9 mouse cellular contexts compared by ENCODE assay signal in genomic region chr17:28235982-28236635, GRCm38 (mm10). TPM values are rescaled to one million over a fixed set of nuclear protein-coding genes. Genes with fewer than 3 reads are reported as not detected.
DNase-seq lines count a peak whose midpoint lies in the region; ATAC-seq lines count a peak whose summit lies in the region.
"Had no signal": no experiment of that assay in that cellular context is flagged by ENCODE, and none has a peak within 500 bp of the region (broad histone marks: within the 10 kb centered on the region; RNA-seq: fewer than 3 reads in every experiment).

No protein-coding gene starts in this region.

- WGBS in liver, embryonic 12.5 days (ENCODE audit: insufficient replicate concordance) = 79% methylated on average over 7 of the region's 7 CpGs

- DNase-seq in adrenal gland, postnatal 10 days = peak; percentile 76
- DNase-seq in adrenal gland, postnatal 4 days (ENCODE audit: low spot score in 2 of 2) = no peak
- peak; percentile 39 for DNase-seq in left cerebral cortex, postnatal 4 days
- DNase-seq in left cerebral cortex, postnatal 25 days (ENCODE audit: low spot score in 2 of 2) = no peak
- peak; percentile 85 for DNase-seq in gastrocnemius, adult 18-20 months (ENCODE audit: low spot score)
- DNase-seq in embryo, embryonic 10 days (ENCODE audit: low spot score) = no peak
- DNase-seq: cerebellum, postnatal 36 days had no signal

- peak overlapping the region; percentile 62 for H3K9ac ChIP-seq in liver, embryonic 12.5 days

- H3K9me3 ChIP-seq in liver, embryonic 12.5 days (replicated peaks) = no peaks in the 10 kb centered on the region

- peak overlapping the region; percentile 87 for H3K27ac ChIP-seq in liver, embryonic 12.5 days

- peak overlapping the region; percentile 29 for H3K4me3 ChIP-seq in liver, embryonic 12.5 days

- H3K4me1 ChIP-seq in liver, embryonic 12.5 days = peaks cover 81% of the 10 kb centered on the region

- intact Hi-C loops in left cerebral cortex, postnatal 4 days (cut with DNase I) = loop anchor here (10.0 kb wide), 1 partner anchor 289 kb away; no protein-coding TSS in a partner anchor
- intact Hi-C loops in left cerebral cortex, postnatal 25 days (cut with DNase I) = no loop called here

- peak overlapping the region; percentile 74 for H3K4me2 ChIP-seq in liver, embryonic 12.5 days

- peaks cover 36% of the 10 kb centered on the region for H3K36me3 ChIP-seq in liver, embryonic 12.5 days

- H3K27me3 ChIP-seq in liver, embryonic 12.5 days (replicated peaks) = no peaks in the 10 kb centered on the region

- ATAC-seq in liver, embryonic 12.5 days = no peak
- no peak for ATAC-seq in frontal cortex, adult (ENCODE audit: low TSS enrichment)

RNA-seq across cellular contexts. Expression of gene Ppard, which starts 3.6 kb away (rescaled TPM):
- total RNA-seq in adrenal gland, postnatal 10 days (2021) = 10 to 100 TPM; 29.8 to 30.2 TPM
- 10 to 100 TPM; 27.1 to 33.6 TPM for total RNA-seq in adrenal gland, postnatal 4 days (2021)
- total RNA-seq in left cerebral cortex, postnatal 4 days (2021) = 10 to 100 TPM; 17.4 to 19.0 TPM
- 10 to 100 TPM; 26.6 to 28.8 TPM for total RNA-seq in left cerebral cortex, postnatal 25 days (2021)
- 10 to 100 TPM; 26.3 to 27.2 TPM for total RNA-seq in gastrocnemius, adult 18-20 months (2021)
- polyA plus RNA-seq in liver, embryonic 12.5 days (2016; fragmentation: Nextera tagmentation; extraction: Ambion mirVana) = 2.0 and 2.1 TPM in 2 replicates

RNA-seq across cellular contexts. Expression of gene Def6, which starts 28.5 kb away (rescaled TPM):
- 1 to 10 TPM; 4.7 to 6.7 TPM for total RNA-seq in adrenal gland, postnatal 10 days (2021)
- total RNA-seq in adrenal gland, postnatal 4 days (2021) = 1 to 10 TPM; 4.3 to 6.7 TPM
- total RNA-seq in left cerebral cortex, postnatal 4 days (2021) = 1 to 10 TPM; 7.2 to 9.1 TPM
- total RNA-seq in left cerebral cortex, postnatal 25 days (2021) = 1 to 10 TPM; 2.9 to 3.1 TPM
- total RNA-seq in gastrocnemius, adult 18-20 months (2021) = 1 to 10 TPM; 1.1 to 1.9 TPM
- polyA plus RNA-seq in liver, embryonic 12.5 days (2016; fragmentation: Nextera tagmentation; extraction: Ambion mirVana) = 21.6 and 25.2 TPM in 2 replicates

RNA-seq across cellular contexts. Expression of gene Zfp523, which starts 59.2 kb away (rescaled TPM):
- 10 to 100 TPM; 31.3 to 39.3 TPM for total RNA-seq in adrenal gland, postnatal 10 days (2021)
- total RNA-seq in adrenal gland, postnatal 4 days (2021) = 10 to 100 TPM; 54.7 to 56.9 TPM
- 10 to 100 TPM; 85.8 to 90.7 TPM for total RNA-seq in left cerebral cortex, postnatal 4 days (2021)
- 100 to 1,000 TPM; 110 to 113 TPM for total RNA-seq in left cerebral cortex, postnatal 25 days (2021)
- 10 to 100 TPM; 15.8 to 16.7 TPM for total RNA-seq in gastrocnemius, adult 18-20 months (2021)
- 11.1 TPM in 2 replicates for polyA plus RNA-seq in liver, embryonic 12.5 days (2016; fragmentation: Nextera tagmentation; extraction: Ambion mirVana)

Comparison
In these comparisons a context has a peak if more than half of its experiments do, and no peak if none do; other contexts are left out.
1. DNase-seq: peak in adrenal gland, postnatal 10 days (single experiment), left cerebral cortex, postnatal 4 days (single experiment) and gastrocnemius, adult 18-20 months (single experiment); none in adrenal gland, postnatal 4 days (0 of 2), left cerebral cortex, postnatal 25 days (0 of 2) and embryo, embryonic 10 days (single experiment).